Mouse (Mus musculus) retina, embryonic 14.5 days (tissue): Measurements from ENCODE around the gene Krtap2-4.
"Not testable (repeated sequence)": the region's sequence is repeated elsewhere in the genome, so short reads cannot be mapped to it uniquely, and the experiment has no call there.

Experiments
- DNase-seq: peaks from one replicate; pipeline ENCODE4 v3.0.0-alpha.2; 2015; ENCODE audit warnings: low spot score

The Krtap2-4 gene

DNA sequence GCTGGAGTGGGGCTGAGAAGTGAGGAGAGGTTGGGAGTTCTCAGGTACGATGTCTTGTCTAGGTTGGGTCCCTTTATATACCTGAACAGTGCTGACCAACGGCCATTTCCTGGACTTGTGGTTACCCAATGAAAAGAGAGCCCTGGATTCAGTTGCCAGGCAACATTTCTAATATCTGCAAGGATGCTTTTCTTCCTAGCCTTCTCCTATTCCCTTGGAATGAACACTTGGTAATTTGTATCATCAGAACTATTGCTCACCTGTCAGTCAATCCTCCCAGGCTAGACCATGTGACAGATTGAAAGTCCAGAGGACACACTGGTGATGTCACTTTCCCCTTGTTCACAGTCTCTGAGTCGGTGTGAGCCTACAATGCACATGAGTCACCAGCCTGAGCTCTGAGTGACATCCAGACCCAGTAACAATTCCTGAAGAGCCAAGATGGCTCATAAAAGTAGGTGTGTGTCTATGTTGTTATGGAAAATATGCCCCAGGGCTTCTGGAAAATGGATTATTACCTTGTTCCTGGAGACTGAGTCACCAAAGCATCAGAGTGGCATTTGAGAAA, at the start of gene Krtap2-4:
Gene Krtap2-4, minus strand, starts transcription at position 51 of the 568 bp plus-strand sequence.
- no peak for DNase-seq

DNA sequence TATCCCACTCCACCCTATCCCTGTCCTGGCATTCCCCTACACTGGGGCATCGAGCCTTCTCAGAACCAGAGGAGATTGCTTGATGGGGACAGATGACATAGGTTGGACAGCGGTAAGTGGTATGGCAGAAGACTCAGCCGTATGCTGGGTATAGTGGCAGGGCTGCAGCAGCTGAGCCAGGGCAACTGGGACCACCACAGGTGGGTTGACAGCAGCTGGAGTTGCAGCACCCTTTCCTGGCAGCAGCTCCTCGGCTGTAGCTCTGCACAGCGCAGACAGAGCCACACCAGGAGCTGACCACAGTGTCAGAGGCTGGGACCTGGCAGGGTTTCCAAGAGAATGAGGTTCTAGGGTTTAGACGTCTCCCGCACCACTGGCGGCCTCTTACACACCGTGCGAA, 48.2 kb upstream of the Krtap2-4 start:
- DNase-seq, result no peak

DNA sequence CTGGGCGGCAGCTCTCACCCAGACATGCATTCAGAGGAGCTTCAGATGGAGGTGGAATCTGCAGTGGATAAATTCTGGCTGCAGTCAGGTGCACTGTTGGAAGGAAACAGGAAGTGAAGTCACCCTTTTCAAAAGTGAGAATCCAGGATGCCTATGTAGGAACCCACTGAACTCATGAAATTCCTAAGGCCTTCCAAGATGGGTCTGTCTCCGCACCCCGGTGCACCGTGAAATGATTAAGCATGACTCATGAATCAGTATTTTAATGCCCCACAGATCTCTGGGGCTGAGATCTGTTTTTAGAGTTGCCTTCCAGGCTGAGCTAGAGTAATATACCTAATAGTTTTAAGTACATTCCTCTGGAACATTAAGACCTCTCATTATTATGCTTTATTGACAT, 44.6 kb upstream of the Krtap2-4 start:
- DNase-seq, result no peak

DNA sequence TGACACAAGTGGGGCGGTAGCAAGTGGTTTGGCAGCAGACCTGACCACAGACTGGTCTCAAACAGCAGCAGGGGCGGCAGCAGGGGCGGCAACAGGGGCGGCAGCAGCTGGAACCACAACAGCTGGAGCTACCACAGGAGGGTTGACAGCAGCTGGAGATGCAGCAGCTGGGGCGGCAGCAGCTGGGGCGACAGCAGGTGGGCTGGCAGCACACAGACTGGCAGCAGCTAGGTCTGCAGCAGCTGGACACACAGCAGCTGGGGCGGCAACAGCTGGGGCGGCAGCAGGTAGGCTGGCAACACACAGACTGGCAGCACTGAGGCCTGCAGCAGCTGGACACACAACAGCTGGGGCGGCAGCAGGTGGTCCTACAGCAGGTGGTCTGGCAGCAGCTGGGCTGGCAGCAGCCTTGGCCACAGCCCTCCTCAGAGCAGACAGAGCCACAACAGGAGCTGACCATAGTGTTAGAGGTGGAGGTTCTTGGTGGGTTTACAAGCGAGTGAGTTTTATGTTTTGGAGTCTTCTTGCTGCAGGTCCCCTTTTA, 43.9 kb upstream of the Krtap2-4 start, which contains the start of gene Gm11563:
Gene Gm11563, minus strand, starts transcription at position 494 of the 544 bp plus-strand sequence.
- not testable (repeated sequence) for DNase-seq

DNA sequence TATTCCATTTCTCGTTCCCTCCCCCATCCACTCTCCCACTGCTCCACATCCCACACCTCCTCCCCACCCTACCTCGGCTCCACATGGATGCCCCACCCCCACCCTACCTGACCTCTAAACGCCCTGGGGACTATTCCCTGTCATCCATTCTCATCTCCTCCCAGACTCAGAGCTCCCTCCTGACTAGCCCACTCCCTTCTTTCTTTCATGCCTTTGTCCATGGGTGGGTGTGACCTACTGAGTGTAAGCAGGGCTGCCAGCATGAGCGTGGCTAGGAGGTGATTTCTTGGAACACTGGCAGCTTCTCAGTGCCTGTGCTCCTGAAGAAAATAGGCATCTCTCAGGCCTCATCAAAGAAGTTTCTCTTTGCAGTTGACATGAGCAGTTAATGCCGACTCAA, 42.4 kb upstream of the Krtap2-4 start:
- DNase-seq, result no peak

DNA sequence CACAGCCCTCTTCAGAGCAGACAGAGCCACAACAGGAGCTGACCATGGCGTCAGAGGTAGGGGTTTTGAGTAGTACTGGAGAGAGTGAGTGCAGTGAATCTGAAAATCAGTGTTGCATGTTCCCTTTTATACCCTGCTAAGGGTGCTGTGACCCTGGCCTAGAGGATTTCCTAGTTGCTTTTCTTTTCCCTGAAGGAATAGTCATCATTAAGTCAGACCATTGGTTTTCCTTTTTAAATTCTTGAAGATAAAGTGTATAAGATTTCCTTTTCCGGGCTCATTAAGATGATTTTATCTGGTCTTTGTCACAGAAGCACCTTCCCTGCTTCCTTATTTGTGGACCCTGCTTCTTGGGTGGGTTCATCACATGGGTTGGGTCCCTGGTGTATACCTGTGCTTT, 35.5 kb upstream of the Krtap2-4 start, which contains the start of gene Gm11555:
Gene Gm11555, minus strand, starts transcription at position 101 of the 400 bp plus-strand sequence.
- DNase-seq, result no peak

DNA sequence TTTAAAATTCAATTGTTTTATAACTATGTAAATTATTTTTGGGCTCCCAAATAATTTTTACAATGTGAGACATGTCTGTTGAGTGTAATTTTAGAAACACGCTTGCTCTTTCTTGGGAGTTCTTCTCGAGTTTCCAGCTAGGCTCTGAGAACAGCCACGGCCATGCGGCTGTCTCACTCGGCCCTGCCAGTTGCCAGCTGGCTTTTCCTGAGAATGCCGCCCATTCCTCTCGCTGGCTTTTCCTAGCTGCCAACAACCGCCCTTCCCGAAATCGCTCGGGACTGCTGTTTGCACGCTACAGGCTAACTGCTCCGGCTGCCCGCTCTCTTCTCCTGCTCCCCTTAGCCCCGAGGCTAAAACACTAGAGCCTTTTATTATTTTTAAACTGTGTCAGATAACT, 31.8 kb upstream of the Krtap2-4 start:
- DNase-seq, result no peak

DNA sequence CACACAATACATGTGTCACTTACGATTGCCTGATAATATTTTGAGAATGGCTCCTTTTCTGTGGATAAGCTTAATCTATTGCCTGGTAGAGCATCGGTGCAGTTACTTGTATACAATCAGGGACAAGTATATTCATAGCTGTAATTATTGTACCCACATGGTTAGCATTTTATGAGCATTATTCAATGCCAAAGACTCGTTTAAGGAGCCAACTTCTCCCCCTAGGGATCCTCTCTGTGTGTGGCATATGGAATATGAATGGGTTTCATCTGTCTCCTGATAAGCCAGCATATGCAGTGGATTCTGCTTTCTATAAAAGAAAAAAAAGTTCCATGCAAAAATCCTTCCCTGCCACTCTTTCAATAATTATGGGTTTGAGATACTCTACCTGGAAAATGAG, 29.7 kb upstream of the Krtap2-4 start:
- no peak for DNase-seq

DNA sequence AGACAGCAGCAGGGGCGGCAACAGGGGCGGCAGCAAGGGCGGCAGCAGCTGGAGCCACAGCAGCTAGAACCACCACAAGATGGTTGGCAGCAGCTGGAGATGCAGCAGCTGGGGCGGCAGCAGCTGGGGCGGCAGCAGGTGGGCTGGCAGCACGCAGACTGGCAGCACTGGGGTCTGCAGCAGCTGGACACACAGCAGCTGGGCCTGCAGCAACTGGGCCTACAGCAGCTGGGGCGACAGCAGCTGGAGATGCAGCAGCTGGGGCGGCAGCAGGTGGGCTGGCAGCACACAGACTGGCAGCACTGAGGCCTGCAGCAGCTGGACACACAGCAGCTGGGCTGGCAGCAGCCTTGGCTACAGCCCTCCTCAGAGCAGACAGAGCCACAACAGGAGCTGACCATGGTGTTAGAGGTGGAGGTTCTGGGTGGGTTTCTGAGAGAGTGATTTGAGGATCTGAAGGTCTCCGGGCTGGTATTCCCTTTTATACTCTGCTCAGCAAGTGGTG, 29.0 kb upstream of the Krtap2-4 start, which contains the start of gene Krtap4-7:
Gene Krtap4-7, minus strand, starts transcription at position 455 of the 505 bp plus-strand sequence.
- not testable (repeated sequence) for DNase-seq

DNA sequence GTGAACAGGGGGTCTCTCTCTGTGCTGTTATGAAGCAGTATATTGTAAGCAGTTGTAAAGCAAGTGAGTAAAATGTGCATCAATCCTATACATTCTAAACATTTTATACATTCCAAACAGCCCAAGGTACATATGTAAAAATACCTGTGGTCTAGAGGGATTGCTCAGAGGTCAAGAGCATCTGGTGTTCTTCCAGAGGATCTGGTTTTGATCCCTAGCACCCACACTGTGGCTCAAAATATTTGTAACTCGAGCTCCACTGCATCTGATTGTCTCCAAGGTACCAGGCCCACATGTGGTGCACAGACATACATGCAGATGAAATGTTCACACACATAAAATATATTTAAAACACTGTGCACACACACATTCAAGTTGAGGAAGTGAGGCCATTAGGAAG, 26.3 kb upstream of the Krtap2-4 start:
- no peak for DNase-seq

DNA sequence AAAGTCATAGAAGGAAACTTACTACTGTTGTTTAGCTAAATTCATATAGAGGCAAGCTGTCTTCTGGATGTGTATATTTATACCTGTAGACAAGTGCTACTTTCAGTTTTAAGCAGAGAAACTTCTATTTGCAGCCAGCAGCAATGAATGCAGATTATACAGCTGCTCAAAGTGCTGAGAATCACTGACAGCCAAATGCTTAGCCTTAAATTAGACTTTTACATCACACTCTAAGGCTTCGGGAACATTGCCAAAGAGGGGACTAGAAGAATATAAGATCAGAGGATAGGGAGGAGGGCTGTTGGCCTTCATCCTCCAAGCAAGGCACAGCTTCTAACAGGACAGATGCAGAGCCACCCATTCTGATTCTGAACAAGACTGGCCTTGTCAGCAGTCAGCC, 22.4 kb upstream of the Krtap2-4 start:
- no peak for DNase-seq

DNA sequence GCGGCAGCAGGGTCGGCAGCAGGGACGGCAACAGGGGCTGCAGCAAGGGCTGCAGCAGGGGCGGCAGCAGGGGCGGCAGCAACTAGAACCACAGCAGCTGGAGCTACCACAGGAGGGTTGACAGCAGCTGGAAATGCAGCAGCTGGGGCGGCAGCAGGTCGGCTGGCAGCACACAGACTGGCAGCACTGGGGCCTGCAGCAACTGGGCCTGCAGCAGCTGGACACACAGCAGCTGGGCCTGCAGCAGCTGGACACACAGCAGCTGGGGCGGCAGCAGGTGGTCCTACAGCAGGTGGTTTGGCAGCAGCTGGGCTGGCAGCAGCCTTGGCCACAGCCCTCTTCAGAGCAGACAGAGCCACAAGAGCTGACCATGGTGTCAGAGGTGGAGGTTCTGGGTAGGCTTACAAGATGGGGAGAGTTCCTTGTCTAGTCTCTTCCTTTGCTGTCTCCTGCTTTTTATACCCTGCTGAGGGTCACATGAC, 20.0 kb upstream of the Krtap2-4 start, which contains the start of gene Krtap4-2:
Gene Krtap4-2, minus strand, starts transcription at position 432 of the 482 bp plus-strand sequence.
- no peak for DNase-seq

DNA sequence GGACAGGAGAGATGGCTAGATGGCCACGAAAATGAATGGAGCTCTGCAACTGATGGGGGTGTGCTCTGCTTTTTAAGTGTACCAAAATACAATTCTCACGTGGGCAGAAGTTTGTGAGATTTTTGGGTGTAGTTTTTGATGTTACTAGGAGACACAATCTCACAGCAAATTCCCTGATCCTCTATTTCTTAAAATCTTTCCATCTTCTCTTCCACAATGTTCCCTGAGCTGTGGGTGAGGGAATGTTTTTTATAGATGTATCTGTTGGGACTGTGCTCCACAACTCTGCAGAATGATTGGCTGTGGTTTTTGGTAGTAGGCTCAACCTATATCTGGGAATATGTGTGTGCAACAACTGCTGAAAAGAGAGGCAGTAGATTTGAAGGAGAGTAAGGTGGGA, 18.6 kb upstream of the Krtap2-4 start:
- no peak for DNase-seq

DNA sequence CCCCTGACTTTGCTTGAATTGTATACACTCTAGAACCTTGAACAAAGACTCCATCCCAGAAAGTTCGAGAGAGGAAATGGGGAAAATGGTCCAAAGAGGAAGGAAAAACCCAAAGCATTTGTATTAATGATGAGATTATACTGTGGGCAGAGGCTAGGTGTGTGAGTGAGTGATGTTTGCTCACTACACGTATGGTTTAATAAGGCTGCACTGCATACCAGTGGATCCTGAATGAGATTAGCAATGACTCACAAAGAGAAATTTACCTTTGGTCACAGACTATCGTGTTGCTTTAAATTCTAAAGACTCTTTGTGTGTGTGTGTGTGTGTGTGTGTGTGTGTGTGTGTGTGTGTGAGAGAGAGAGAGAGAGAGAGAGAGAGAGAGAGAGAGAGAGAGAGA, 16.2 kb upstream of the Krtap2-4 start:
- no peak for DNase-seq

DNA sequence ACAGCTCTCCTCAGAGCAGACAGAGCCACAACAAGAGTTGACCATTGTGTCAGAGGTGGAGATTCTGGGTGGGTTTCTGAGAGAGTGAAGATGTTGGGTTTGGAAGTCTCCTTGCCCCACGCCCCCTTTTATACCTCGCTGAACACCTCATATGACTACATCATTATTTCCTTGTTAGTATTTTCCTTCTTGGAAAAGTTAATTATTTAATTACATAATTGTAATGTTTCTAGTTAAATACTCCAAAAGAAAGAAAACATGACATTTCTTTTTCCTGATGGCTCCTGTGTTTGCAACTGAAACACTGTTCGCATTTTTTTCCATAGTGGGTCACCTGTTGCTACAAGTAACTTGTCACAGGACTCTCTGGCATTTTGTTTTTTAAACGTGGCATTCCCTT, 13.5 kb upstream of the Krtap2-4 start, which contains the start of gene Krtap4-1:
Gene Krtap4-1, minus strand, starts transcription at position 101 of the 400 bp plus-strand sequence.
- DNase-seq, result no peak

DNA sequence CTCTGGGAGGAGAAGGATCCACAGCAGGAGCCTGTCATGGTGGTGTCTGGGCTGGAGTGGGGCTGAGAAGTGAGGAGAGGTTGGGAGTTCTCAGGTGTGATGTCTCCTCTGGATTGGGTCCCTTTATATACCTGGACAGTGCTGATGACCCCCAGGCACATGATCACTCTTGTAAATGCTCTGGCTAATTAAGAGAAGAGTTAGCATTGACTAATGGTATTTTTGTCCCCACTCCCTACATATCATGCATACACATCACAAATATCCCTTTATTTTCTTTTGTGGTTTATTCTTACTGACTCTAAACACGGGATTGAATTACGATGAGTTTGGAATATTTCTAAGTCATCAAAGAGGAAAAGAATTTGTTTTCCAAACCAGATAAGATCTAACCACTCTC, 5.7 kb upstream of the Krtap2-4 start, which contains the start of gene Gm11562:
Gene Gm11562, minus strand, starts transcription at position 101 of the 400 bp plus-strand sequence.
- DNase-seq, result no peak

DNA sequence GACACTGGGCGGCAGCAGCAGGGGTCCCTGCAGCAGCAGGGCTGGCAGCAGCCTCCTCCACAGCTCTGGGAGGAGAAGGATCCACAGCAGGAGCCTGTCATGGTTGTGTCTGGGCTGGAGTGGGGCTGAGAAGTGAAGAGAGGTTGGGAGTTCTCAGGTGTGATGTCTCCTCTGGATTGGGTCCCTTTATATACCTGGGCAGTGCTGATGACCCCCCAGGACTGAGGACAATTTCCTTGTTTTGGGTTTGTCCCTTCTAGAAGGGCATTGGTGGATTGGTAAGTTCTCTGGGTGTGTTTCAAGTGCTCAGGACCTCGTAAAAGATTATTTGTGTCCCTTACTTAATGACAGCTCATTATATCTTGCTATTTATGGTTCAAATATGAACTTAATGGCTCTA, 4.6 kb downstream of the Krtap2-4 start, which contains the start of gene Gm11937:
Gene Gm11937, minus strand, starts transcription at position 101 of the 400 bp plus-strand sequence.
- DNase-seq, result not testable (repeated sequence)

DNA sequence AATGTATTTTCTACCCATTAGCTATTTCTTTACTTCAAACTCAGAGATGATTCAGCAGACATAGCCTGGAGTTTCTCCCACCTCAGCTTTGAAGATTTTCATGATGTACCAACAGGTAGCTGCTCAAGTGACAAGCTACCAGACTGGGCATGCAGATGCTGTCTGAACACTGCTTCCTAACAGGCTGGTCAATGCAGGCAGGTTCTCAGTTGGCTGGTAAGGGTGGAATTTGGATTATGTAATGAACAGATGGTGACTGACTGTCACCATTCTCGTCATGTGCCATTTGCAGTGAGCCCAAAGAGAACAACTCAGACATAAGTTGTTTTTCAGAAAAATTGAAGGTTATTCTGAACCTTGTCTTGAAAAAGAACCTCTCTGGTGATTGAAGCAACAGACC, 5.5 kb downstream of the Krtap2-4 start:
- DNase-seq, result no peak

DNA sequence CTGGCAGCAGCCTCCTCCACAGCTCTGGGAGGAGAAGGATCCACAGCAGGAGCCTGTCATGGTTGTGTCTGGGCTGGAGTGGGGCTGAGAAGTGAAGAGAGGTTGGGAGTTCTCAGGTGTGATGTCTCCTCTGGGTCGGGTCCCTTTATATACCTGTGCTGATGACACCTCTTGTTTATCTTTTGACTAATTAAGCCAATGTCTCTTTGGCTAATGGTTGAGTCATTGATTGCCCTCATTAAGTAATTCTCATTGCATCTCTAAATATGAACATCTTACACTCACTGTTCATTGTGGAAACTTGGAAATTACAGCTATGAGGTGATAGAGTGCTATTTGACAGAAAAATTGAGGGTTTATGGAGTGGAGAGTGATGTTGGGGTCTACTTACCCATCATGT, 11.4 kb downstream of the Krtap2-4 start, which contains the start of gene Gm11938:
Gene Gm11938, minus strand, starts transcription at position 101 of the 400 bp plus-strand sequence.
- not testable (repeated sequence) for DNase-seq

DNA sequence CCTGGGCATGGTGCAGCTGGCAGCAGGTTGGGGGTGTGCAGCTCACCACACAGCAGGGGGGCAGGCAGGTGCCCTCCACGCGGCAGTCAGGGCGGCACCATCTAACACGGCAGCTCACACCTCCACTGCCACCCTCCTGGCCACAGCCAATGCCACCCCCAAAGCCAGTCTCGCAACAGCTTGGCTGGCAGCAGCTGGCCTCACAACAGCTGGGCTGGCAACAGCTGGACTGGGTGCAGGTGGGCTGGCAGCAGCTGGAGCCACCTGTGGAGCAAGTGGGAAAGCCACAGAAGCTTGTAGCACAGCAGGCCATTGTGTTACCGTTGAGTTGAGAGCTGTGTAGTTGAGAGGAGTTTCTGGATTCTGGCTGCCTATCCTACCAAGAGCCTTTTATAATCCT, 16.9 kb downstream of the Krtap2-4 start, which contains the start of gene Krtap9-3:
Gene Krtap9-3, minus strand, starts transcription at position 364 of the 400 bp plus-strand sequence.
- DNase-seq, result not testable (repeated sequence)

DNA sequence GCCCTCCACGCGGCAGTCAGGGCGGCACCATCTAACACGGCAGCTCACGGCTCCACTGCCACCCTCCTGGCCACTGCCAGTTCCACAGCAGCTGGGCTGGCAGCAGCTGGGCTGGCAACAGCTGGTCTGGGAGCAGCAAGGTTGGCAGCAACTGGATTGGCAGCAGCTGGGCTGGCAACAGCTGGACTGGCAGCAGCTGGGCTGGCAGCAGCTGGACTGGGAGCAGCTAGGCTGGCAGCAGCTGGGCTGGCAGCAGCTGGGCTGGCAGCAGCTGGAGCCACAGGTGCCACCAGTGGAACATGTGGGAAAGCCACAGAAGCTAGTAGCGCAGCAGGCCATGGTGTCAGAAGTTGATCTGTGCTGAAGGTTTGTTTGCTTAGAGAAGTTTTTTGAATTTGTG, 23.7 kb downstream of the Krtap2-4 start, which contains the start of gene Krtap1-3:
Gene Krtap1-3, minus strand, starts transcription at position 359 of the 400 bp plus-strand sequence.
- no peak for DNase-seq

DNA sequence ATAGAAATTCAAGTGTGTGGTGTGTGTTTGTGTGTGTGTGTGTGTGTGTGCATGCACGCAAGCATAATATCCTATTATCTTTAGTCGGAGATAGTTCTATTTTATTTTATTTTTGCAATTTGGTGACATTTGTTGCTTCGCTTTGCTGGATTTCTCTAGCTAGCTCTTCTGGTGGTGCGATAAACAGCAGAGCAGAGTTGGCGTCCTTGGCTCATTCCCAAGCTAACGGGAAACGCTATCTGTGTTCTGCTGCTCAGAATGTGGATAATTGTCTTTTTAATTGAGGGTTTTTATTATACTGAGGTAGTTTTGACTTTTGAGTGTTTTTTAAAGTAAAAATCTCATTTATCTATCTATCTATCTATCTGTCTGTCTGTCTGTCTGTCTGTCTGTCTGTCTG, 29.6 kb downstream of the Krtap2-4 start:
- no peak for DNase-seq

DNA sequence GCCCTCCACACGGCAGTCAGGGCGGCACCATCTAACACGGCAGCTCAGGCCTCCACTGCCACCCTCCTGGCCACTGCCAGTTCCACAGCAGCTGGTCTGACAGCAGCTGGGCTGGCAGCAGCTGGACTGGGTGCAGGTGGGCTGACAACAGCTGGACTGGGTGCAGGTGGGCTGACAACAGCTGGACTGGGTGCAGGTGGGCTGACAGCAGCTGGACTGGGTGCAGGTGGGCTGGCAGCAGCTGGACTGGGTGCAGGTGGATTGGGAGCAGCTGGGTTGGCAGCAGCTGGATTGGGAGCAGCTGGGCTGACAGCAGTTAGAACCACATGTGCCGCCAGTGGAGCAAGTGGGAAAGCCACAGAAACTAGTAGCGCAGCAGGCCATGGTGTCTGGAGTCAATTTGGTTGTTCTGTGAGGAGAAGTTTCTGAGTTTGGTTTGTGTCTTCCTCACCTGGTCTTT, 31.4 kb downstream of the Krtap2-4 start, which contains the start of gene Krtap1-4:
Gene Krtap1-4, minus strand, starts transcription at position 410 of the 460 bp plus-strand sequence.
- no peak for DNase-seq
